Mouse (Mus musculus): ENCODE measurements around the gene Ttc19. TPM values are rescaled to one million over a fixed set of nuclear protein-coding genes. Genes with fewer than 3 reads are reported as not detected.
"Not testable (repeated sequence)": the region's sequence is repeated elsewhere in the genome, so short reads cannot be mapped to it uniquely, and the experiment has no call there.

The Ttc19 gene
- polyA plus RNA-seq, 1 experiment from 2014 or later = 17.0 TPM

DNA sequence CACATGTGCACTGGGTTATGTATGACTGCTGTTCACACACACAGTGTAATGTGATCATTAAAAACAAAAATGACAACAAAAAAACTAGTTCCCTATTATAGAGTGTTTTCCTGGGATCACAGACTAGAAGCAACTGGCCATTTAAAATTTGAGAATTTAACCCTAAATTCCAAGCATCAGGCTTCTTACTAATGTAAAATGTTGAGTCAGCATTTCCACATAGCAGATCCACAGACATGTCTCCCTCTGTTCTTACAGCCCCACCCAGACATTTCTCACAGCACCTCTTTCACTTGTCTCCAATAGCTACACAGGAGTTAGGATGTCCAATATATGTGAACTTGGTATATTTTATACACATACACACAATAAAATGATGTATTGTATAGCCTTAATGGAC is 88.7 kb downstream of the Ttc19 start:
- Histone ChIP-seq H3K4me3 (ENCODE audit: low read depth, low read length) (no peak overlapping the region), H3K27me3 (ENCODE audit: insufficient read depth, low read length) (no peaks in the 10 kb centered on the region), H3K9me3 (ENCODE audit: low read depth, low read length) (no peaks in the 10 kb centered on the region), H3K9ac (no peak overlapping the region), H3K4me2 (no peak overlapping the region), H3K4me1 (ENCODE audit: insufficient read depth) (no peaks in the 10 kb centered on the region), H3K27ac (ENCODE audit: low read depth) (no peak overlapping the region), H3K36me3 (ENCODE audit: insufficient read depth) (peaks cover 69% of the 10 kb centered on the region)
- no peak for DNase-seq
- no peak for ATAC-seq (ENCODE audit: insufficient read depth)
- no peak for TF ChIP-seq CTCF (IDR thresholded peaks at IDR 0.05; ENCODE audit: low read depth)

GRCm38 (mm10) chr11:62371776-62372175 is 90.5 kb downstream of the Ttc19 start:
- TF ChIP-seq CTCF (IDR thresholded peaks at IDR 0.05; ENCODE audit: low read depth) = no peak
- 94% methylated on average over 2 of the region's 2 CpGs for WGBS

DNA sequence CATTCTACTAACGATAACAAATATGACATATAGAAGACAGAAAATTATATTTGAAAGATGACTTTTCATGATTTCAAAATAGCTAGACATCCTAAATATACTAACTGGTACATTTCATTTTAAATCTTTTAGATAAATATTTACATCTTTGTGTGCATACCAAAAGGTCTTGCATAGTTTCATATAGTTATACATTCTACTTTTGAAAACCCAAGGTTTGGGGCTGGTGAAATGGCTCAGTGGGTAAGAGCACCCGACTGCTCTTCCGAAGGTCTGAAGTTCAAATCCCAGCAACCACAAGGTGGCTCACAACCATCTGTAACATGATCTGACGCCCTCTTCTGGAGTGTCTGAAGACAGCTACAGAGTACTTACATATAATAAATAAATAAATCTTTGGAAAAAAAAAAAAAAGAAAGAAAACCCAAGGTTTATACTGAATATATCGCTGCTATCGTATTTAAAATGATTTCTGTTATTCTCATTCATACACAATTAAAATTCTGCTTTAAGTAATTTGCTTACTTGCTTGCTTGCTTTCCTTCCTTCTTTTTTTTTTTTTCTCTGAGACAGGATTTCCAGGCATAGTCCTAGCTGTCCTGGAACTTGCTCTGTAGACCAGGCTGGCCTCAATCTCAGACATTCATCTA is 96.1 kb downstream of the Ttc19 start:
- peaks cover 73% of the 10 kb centered on the region for H3K36me3 ChIP-seq (ENCODE audit: insufficient read depth)

More at GRCm38 (mm10) chr11:62371776-62372175, 90.5 kb downstream of the Ttc19 start:
- Histone ChIP-seq H3K4me1 (ENCODE audit: insufficient read depth) (no peaks in the 10 kb centered on the region), H3K4me2 (no peak overlapping the region), H3K9ac (no peak overlapping the region), H3K9me3 (ENCODE audit: low read depth, low read length) (no peaks in the 10 kb centered on the region), H3K36me3 (ENCODE audit: insufficient read depth) (peaks cover 69% of the 10 kb centered on the region), H3K27ac (ENCODE audit: low read depth) (no peak overlapping the region), H3K4me3 (ENCODE audit: low read depth, low read length) (no peak overlapping the region), H3K27me3 (ENCODE audit: insufficient read depth, low read length) (no peaks in the 10 kb centered on the region)
- ATAC-seq (ENCODE audit: insufficient read depth) (no peak), DNase-seq (no peak)

More for the DNA sequence above, 96.1 kb downstream of the Ttc19 start:
- H3K4me1 ChIP-seq (ENCODE audit: insufficient read depth); ATAC-seq (ENCODE audit: insufficient read depth); DNase-seq; H3K27me3 ChIP-seq (ENCODE audit: insufficient read depth, low read length); H3K9me3 ChIP-seq (ENCODE audit: low read depth, low read length); H3K4me3 ChIP-seq (ENCODE audit: low read depth, low read length); H3K9ac ChIP-seq; H3K4me2 ChIP-seq; H3K27ac ChIP-seq (ENCODE audit: low read depth): not testable (repeated sequence)
- 80% methylated on average over 6 of the region's 6 CpGs for WGBS

Other genes with a start within 250 kb of the Ttc19 start
- 2.0 and 2.9 TPM in 2 replicates for gene Adora2b, start 32.5 kb upstream of the Ttc19 start, polyA plus RNA-seq (2014; fragmentation: Nextera tagmentation; extraction: Ambion mirVana)
- 16.4 and 21.1 TPM in 2 replicates for gene Zswim7, start 98 bp upstream of the Ttc19 start, polyA plus RNA-seq (2014; fragmentation: Nextera tagmentation; extraction: Ambion mirVana)
- 9.6 and 11.5 TPM in 2 replicates for gene Pigl, start 177.0 kb downstream of the Ttc19 start, polyA plus RNA-seq (2014; fragmentation: Nextera tagmentation; extraction: Ambion mirVana)
- gene Ncor1, start 177.1 kb downstream of the Ttc19 start, polyA plus RNA-seq (2014; fragmentation: Nextera tagmentation; extraction: Ambion mirVana) = 177 TPM in 2 replicates

Data from lung, embryonic 14.5 days (tissue).